Mouse (Mus musculus): ENCODE measurements around the gene Pacsin1. TPM values are rescaled to one million over a fixed set of nuclear protein-coding genes. Genes with fewer than 3 reads are reported as not detected.

Gene Pacsin1
- under 1 TPM in 1 of 2 experiments, not detected in 1; 0.14 TPM for polyA plus RNA-seq (2012; fragmentation: generic; extraction: Trizol)

DNA sequence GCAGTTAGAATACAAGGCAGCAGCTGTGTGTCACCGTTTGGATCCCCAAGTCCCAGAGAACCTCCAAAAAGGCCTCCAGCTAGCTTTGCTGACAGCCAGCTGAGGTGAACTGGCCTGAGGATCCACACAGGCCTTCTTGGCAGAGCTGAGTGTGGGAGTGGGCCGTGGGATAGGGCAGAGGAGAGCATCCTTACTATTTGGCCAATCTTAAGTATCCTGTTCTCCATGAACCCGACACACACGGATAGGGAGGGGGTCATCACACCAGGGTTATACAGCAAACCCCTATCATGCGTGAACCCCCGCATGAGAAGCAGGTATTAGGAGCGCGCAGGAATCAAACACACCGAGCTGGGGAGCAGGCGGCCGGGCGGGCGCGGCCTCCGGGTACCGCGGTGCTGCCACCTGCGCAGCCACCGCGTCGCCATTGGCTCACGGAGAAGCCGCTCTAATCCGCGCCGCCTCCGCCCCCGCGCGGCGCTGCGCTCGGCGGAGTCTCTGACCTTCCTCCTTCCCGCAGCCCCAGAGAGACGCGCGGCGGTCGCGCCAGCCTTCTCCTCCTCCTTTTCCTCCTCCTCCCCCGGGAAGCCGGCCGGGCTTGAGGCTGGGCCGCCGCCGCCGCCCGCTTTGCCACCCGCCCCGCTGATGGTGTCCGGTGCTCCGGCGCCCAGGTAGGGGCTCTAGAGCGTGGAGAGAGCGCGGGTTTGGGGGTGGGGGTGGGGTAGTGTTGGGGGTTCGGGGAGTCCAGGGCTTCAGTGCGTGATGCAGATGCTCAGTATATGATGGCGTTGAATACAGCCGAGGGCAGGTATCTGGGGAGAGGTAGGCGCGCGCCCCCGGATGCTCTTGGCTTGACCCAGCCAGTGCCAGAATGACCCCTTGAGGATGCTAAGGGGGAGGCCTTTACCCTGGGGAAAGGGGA is at the start of gene Pacsin1:
TSS of gene Pacsin1 (plus strand) at position 421 of the 922 bp plus-strand sequence.

DNA sequence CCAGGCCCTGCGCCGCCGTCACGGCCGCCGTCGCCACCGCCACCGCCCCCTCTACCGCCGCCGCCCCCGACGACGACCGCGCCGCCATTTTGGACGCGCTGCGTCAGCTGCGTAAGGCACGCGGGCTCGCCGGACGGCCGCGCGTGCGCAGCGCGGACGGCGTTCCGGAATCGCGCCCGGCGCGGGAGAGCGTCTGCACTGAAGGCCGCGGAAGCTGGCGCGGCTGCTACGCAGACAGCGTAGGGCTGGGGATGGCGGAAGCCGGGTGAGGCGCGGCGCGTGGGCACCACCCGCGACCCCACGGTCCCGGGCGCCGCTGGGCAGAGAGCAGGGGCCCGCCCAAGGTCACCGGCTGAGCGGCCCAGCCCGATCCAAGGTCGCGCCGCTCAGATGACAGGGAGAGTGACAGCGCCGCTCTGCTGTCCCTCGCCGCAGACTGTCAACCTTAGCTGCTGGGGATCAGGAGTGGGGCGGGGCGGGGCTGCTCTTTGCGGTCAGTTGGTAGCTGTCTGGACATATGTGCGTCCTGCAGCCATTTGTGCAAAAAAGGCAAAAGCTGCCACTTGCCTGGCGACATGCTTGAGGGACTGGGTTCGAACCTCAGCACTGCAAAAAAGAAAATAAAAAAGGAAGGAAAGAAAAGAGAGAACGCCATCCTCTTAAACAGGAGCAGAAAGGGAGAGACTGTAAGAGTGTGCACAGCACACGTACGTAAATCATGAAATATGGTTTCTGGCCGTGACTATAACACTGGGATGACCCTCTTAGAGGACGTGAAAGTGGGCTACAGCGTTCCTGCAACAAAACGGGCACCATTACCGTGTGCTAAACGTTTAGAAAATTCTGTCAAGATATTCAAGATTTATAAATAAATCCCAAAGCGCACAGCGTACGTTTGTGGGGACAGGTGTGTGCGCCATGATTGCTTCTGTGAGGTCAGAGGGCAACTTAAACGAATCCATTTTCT is 31.7 kb upstream of the Pacsin1 start, which contains the start of gene Nudt3:
TSS of gene Nudt3 (minus strand) at position 136 of the 967 bp plus-strand sequence.

DNA sequence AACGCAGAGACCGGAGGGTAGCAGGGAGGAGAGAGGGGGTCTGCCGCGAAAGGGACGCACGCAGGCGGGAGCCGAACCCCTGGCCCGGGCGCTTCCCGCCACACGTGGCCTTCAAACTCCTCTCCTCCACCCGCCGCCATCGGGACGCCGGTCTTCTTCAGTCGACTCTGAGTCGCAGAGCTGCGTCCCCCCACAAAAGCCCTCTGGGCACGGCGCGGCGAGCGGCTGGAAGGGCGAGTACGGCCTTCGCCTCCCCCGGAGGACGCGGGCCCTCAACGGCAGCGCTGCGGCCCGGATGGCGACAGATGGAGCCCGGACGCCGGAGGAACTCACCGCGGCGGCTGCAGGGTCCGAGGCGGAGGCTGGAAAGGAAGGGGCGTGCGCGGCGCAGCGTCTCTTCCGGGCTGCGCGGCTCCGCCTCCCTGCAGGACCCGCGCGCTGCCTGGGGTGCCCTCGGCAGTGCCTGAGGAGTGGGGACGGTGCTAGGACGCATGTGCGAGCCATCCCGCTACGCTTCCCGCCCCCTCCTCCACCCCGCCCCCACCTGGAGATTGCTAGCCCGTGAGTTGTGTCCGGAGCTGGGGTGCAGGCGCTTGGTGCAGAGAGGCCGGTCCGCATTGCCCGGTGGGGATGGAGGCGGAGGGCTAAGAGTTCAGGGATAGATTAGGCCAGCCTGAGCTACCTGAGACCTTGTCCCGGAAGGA is 20.3 kb upstream of the Pacsin1 start, which contains the start of gene RPS10-NUDT3:
TSS of gene RPS10-NUDT3 (minus strand) at position 352 of the 704 bp plus-strand sequence.

DNA sequence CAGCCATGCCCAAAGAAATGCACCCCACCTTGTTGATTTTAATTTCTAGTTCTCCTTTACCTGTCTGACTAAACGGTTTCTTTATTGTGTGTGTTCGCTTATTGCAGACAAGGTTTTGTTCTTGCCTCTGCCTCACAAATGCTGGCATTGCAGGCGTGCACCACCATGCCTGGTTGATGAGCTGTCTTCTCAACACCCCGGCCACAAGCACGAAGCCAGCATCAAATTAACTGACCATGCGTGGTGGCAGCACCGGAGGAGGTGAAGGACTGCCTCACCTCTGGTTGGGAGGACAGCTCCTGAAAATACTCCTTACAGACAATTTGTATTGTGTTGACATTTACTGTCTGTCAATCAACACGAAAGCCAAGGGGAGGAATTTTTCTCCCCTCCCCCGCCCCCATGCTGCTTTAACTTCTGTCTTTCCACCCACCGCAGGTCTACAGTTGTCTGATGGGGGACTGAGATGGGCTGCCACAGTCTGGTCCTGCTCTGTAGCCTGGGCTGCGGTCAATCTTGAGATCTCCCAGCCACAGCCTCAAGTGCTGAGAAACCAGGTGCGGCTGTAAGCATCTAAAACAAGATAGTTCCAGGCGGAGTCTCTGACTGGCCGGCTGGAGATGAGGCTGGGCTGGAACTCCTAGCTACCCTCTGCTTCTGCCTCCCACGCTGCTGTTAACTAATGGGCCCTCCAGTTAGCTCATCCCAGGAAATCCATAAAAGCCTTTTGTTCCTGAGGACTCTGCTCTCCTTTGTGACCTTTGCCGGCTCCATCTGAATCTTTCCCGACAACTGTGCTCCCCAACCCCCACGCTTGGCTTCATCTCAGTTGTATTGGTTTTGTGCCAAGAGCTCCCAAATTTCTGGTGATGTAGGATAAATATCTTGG is 18.9 kb upstream of the Pacsin1 start, which contains the start of gene Rps10:
TSS of gene Rps10 (minus strand) at position 538 of the 889 bp plus-strand sequence.

DNA sequence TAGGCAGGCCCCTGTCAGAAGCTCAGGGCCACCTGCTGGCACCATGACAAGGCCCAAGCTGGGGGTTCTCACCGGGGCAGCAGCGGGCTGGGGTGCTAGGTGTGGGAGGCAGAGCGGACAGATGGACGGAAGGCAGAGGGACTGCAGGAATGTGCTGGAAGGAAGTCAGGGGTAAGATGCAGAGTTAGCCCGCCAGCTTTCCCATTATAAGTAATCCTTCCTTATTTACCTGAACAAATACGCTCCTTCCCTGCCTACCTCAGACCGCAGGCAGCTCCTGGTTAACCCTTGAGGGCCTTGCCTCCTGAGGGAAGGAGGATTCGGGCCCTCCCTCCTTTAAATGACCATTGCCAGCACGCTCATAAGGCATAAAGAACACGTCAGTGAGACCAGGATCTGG is 73.5 kb downstream of the Pacsin1 start, which contains the start of gene Spdef:
TSS of gene Spdef (minus strand) at position 186 of the 400 bp plus-strand sequence.

Other genes starting within 250 kb of the Pacsin1 start
- under 1 TPM in 1 of 2 experiments, not detected in 1; 0.01 TPM for gene Grm4, start 134.1 kb upstream of the Pacsin1 start, polyA plus RNA-seq (2012; fragmentation: generic; extraction: Trizol)
- 100 to 1,000 TPM in 1 of 2 experiments, 10 to 100 TPM in 1; 34.8 to 687 TPM for gene Hmga1, start 99.0 kb upstream of the Pacsin1 start, polyA plus RNA-seq (2012; fragmentation: generic; extraction: Trizol)
- 10 to 100 TPM; 39.7 to 77.1 TPM for gene AI413582, start 89.8 kb upstream of the Pacsin1 start, polyA plus RNA-seq (2012; fragmentation: generic; extraction: Trizol)
- gene Nudt3, start 32.0 kb upstream of the Pacsin1 start, polyA plus RNA-seq (2012; fragmentation: generic; extraction: Trizol): 100 to 1,000 TPM in 1 of 2 experiments, 10 to 100 TPM in 1; 98.8 to 115 TPM
- not detected for gene RPS10-NUDT3, start 20.3 kb upstream of the Pacsin1 start, polyA plus RNA-seq (2012; fragmentation: generic; extraction: Trizol)
- 1,000 to 10,000 TPM; 5,609 to 9,497 TPM for gene Rps10, start 18.8 kb upstream of the Pacsin1 start, polyA plus RNA-seq (2012; fragmentation: generic; extraction: Trizol)
- gene Spdef, start 73.4 kb downstream of the Pacsin1 start, polyA plus RNA-seq (2012; fragmentation: generic; extraction: Trizol): under 1 TPM; 0.08 to 0.18 TPM
- gene D17Wsu92e, start 165.1 kb downstream of the Pacsin1 start, polyA plus RNA-seq (2012; fragmentation: generic; extraction: Trizol): 10 to 100 TPM; 39.4 to 78.3 TPM
- gene Snrpc, start 182.6 kb downstream of the Pacsin1 start, polyA plus RNA-seq (2012; fragmentation: generic; extraction: Trizol): 100 to 1,000 TPM; 342 to 372 TPM
- 1 to 10 TPM; 1.7 to 4.1 TPM for gene Uhrf1bp1, start 200.9 kb downstream of the Pacsin1 start, polyA plus RNA-seq (2012; fragmentation: generic; extraction: Trizol)

Data from C3H10T1/2 (cell line).